Comparison of ENCODE assay signal across 8 mouse cellular contexts in genomic region chr5:135743741-135744609, GRCm38 (mm10). TPM values are rescaled to one million over a fixed set of nuclear protein-coding genes. Genes with fewer than 3 reads are reported as not detected.
DNase-seq lines count a peak whose midpoint lies in the region; ATAC-seq lines count a peak whose summit lies in the region.

Tmem120a (minus strand) TSS chr5:135744448.

- under 1% methylated on average over 60 of the region's 60 CpGs for WGBS in intestine, embryonic 14.5 days

- peak within 1 kb of the TSS; percentile 61 for H3K4me3 ChIP-seq in intestine, embryonic 14.5 days (ENCODE audit: low read depth, low read length)

- DNase-seq in adrenal gland, adult (ENCODE audit: inconsistent age in 2 of 2, low spot score in 1 of 2), result peak; percentile 96 to 98
- peak; percentile 97 for DNase-seq in embryo, embryonic 10.5 days (ENCODE audit: low spot score)
- peak; percentile 95 for DNase-seq in gastrocnemius, postnatal 25 days
- peak; percentile 93 for DNase-seq in intestine, embryonic 14.5 days (ENCODE audit: low spot score)
- DNase-seq in left cerebral cortex, postnatal 14 days (ENCODE audit: low spot score in 2 of 2), result peak; percentile 93 to 95
- DNase-seq in mesoderm, embryonic 11.5 days (ENCODE audit: low read depth, low spot score), result peak; percentile 93
- peak; percentile 90 to 92 for DNase-seq in right cerebral cortex, postnatal 36 days (ENCODE audit: low spot score in 2 of 2)
- DNase-seq in yolk sac, embryonic 10.5 days (ENCODE audit: low spot score), result peak; percentile 96

- H3K9ac ChIP-seq in intestine, embryonic 14.5 days (ENCODE audit: low read length), result peak within 1 kb of the TSS; percentile 61

- 0 out of 2 replicates have a peak, but pooled peaks cover 8% of the 10 kb centered on the region for H3K4me1 ChIP-seq in intestine, embryonic 14.5 days (replicated peaks; ENCODE audit: control insufficient read depth, insufficient read depth, low read length)

- H3K9me3 ChIP-seq in intestine, embryonic 14.5 days (ENCODE audit: control insufficient read depth, low read length), result 0 out of 2 replicates have a peak, but pooled peaks cover 5% of the 10 kb centered on the region

- no peaks in the 10 kb centered on the region for H3K27me3 ChIP-seq in intestine, embryonic 14.5 days (replicated peaks; ENCODE audit: control insufficient read depth, insufficient read depth, low read length)

- H3K4me2 ChIP-seq in intestine, embryonic 14.5 days (ENCODE audit: low read length), result peak within 1 kb of the TSS; percentile 77

- H3K36me3 ChIP-seq in intestine, embryonic 14.5 days (ENCODE audit: control insufficient read depth, insufficient read depth, low read length), result peaks cover 17% of the 10 kb centered on the region; the same call in 1 of the 2 replicates

- intact Hi-C loops in left cerebral cortex, postnatal 14 days (cut with DNase I), result no loop called here

- peak within 1 kb of the TSS; percentile 71 for H3K27ac ChIP-seq in intestine, embryonic 14.5 days (ENCODE audit: low read depth)

- ATAC-seq in intestine, embryonic 14.5 days (replicated peaks; ENCODE audit: low FRiP score, low TSS enrichment, low read depth), result peak; percentile 95

RNA-seq across cellular contexts. Expression of gene Tmem120a, which starts in this region (rescaled TPM):
- total RNA-seq in gastrocnemius, postnatal 25 days (2021), result 10 to 100 TPM in 1 of 2 experiments, 1 to 10 TPM in 1; 5.6 to 10.5 TPM
- polyA plus RNA-seq in intestine, embryonic 14.5 days (2014; fragmentation: Nextera tagmentation; extraction: Ambion mirVana), result 40.4 and 40.9 TPM in 2 replicates
- 10 to 100 TPM; 15.9 to 17.4 TPM for total RNA-seq in left cerebral cortex, postnatal 14 days (2021)

Comparison
In these comparisons a context has a peak if more than half of its experiments do, and no peak if none do; other contexts are left out.
1. Peak in every context shown above with its lines: DNase-seq, ATAC-seq, H3K4me3 ChIP-seq and H3K27ac ChIP-seq.